Mouse (Mus musculus) stomach, postnatal 0 days (tissue): Measurements from ENCODE around the gene Ptprf. TPM values are rescaled to one million over a fixed set of nuclear protein-coding genes. Genes with fewer than 3 reads are reported as not detected.

Experiments used
- ATAC-seq: fragments of 200-750 bp; cut with Nextera tagmentation; 2 replicates; pipeline ENCODE4 v1.8.0; 2017; ENCODE audit not compliant: low FRiP score, low TSS enrichment
- DNase-seq: peaks from one replicate; pipeline ENCODE4 v3.0.0-alpha.2; 2016; ENCODE audit warnings: low spot score
- H3K27ac ChIP-seq: fragments of 300-500 bp; sonication (generic); replicated peaks from 2 replicates; pipeline ENCODE4 v1.5.1; 2014; ENCODE audit warnings: mild to moderate bottlenecking, control low read depth
- H3K27me3 ChIP-seq: fragments of 300-500 bp; sonication (generic); 2 replicates; pipeline ENCODE4 v1.6.1; 2014; ENCODE audit warnings: low read length; ENCODE audit not compliant: control insufficient read depth, insufficient read depth
- H3K36me3 ChIP-seq: fragments of 300-500 bp; sonication (generic); 2 replicates; pipeline ENCODE4 v1.6.1; 2014; ENCODE audit warnings: low read length, mixed read lengths; ENCODE audit not compliant: control insufficient read depth, insufficient read depth
- H3K4me1 ChIP-seq: fragments of 300-500 bp; sonication (generic); replicated peaks from 2 replicates; pipeline ENCODE4 v1.6.1; 2014; ENCODE audit warnings: antibody characterized with exemption; ENCODE audit not compliant: control insufficient read depth, insufficient read depth
- H3K4me2 ChIP-seq: fragments of 300-500 bp; sonication (generic); replicated peaks from 2 replicates; pipeline ENCODE4 v1.6.1; 2014; ENCODE audit warnings: low read depth, mild to moderate bottlenecking, control low read depth, moderate library complexity
- H3K4me3 ChIP-seq: fragments of 300-500 bp; sonication (generic); 2 replicates; pipeline ENCODE4 v1.5.1; 2014; ENCODE audit warnings: low read depth, low read length, control low read depth
- H3K9ac ChIP-seq: fragments of 300-500 bp; sonication (generic); 2 replicates; pipeline ENCODE4 v1.6.1; 2014; ENCODE audit warnings: mild to moderate bottlenecking, low read length, control low read depth, mixed read lengths
- H3K9me3 ChIP-seq: fragments of 300-500 bp; sonication (generic); 2 replicates; pipeline ENCODE4 v1.6.1; 2016; ENCODE audit warnings: low read length; ENCODE audit not compliant: control insufficient read depth
- CTCF ChIP-seq: IDR thresholded peaks from 2 replicates; pipeline ENCODE4 v1.5.1; 2016; ENCODE audit warnings: antibody characterized with exemption, low read depth, mild to moderate bottlenecking, moderate library complexity
- EP300 ChIP-seq: optimal IDR thresholded peaks from 2 replicates; pipeline ENCODE3; 2016; ENCODE audit warnings: antibody characterized with exemption
- WGBS: fragments of 180-500 bp; shearing (Covaris S2); extraction: QIAGEN DNeasy Blood & Tissue Kit; methylation state at CpG from one replicate; pipeline ENCODE4 v1.1.7; 2014; 5-methylcytosine and 5-hydroxymethylcytosine counted together
- polyA plus RNA-seq: library from polyadenylated mRNA; unstranded; fragments of >200 nt; fragmentation: Nextera tagmentation; extraction: Ambion mirVana; gene quantifications from 2 replicates; pipeline ENCODE4 v1.2.1, GENCODE M21; 2015

The Ptprf gene
- polyA plus RNA-seq, 1 experiment from 2014 or later = 30.1 TPM

DNA sequence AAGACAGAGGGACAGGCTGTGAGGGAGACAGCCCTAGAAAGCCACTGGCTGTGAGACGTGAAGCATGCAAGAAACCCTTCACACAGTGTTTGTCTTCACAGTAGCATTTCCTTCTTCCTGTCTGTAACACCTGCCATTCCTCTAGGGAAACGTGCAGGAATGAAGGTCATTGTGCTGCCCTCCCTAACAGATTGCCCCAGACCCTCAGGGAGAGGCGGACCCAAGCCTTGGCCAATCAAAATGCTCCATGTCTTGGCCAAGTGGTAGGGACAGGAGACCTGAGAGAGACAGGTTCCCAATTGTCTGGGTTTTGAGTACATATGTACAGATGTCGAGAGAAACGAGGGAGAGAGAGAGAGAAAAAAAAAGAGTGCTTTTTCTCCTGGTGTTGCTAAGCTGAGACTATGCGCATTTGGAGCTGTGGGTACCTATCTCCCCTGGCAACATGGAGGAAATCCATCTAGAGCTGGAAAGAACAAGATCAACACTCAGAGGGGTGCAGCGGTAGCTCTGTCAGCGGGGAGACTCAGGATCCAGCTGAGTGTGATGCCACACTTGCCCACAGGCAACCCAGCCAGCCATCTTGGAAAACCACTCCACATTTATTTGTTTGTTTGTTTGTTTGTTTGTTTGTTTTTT, 28.6 kb upstream of the Ptprf start:
- Histone ChIP-seq H3K27me3 (no peaks in the 10 kb centered on the region), H3K27ac (no peak overlapping the region), H3K36me3 (no peaks in the 10 kb centered on the region), H3K9ac (no peak overlapping the region), H3K4me2 (no peak overlapping the region), H3K4me3 (no peak overlapping the region), H3K4me1 (no peaks in the 10 kb centered on the region), H3K9me3 (no peaks in the 10 kb centered on the region)
- ATAC-seq (no peak), DNase-seq (no peak)
- 33% methylated on average over 8 of the region's 8 CpGs for WGBS
- TF ChIP-seq EP300 (no peak), CTCF (no peak)

DNA sequence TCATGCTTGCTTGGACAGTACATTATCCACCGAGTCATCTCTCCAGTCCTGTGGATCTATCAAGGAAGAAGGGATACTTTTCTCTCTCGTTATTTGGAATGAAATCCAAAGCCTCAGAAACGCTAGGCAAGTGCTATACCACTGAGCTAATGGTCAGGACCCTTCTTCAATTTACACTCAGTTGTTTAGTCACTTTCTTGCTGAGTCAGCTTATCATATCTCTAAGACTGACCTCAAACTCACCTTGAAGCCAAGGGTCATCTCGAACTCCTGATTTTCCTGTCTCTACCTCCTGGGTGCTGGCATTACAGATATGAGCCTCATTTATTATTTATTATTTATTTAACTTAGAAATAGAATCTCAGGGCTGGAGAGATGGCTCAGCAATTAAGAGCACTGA, 25.5 kb upstream of the Ptprf start:
- Histone ChIP-seq H3K36me3 (no peaks in the 10 kb centered on the region), H3K9me3 (no peaks in the 10 kb centered on the region), H3K4me3 (no peak overlapping the region), H3K27ac (no peak overlapping the region), H3K4me1 (no peaks in the 10 kb centered on the region), H3K4me2 (no peak overlapping the region), H3K9ac (no peak overlapping the region), H3K27me3 (no peaks in the 10 kb centered on the region)
- WGBS = 79% methylated on average over 4 of the region's 4 CpGs
- ATAC-seq (no peak), DNase-seq (no peak)
- TF ChIP-seq CTCF (no peak), EP300 (no peak)

DNA sequence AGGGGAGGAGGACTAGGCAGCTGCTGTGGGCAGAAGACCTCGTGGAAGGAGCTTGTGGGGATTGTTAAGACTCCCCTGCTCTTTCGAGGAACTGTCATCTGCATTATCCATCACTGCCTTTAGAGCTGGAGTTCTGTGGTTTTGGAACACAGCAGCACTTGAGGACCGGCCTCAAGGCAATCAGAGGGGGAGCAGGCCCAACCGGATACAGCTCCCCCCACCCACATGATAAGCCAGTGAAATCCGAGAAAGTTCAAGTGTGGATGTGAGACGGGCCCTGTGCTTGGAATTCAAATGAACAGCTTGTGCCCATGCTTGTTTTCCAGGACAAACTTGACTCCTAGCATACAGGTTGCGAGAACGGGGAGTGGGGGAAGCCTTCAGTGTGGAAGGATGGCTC, 24.1 kb upstream of the Ptprf start:
- Histone ChIP-seq H3K36me3 (no peaks in the 10 kb centered on the region), H3K27ac (no peak overlapping the region), H3K4me3 (no peak overlapping the region), H3K9me3 (no peaks in the 10 kb centered on the region), H3K9ac (no peak overlapping the region), H3K4me2 (no peak overlapping the region), H3K27me3 (no peaks in the 10 kb centered on the region), H3K4me1 (no peaks in the 10 kb centered on the region)
- DNase-seq (no peak), ATAC-seq (no peak)
- 25% methylated on average over 8 of the region's 8 CpGs for WGBS
- TF ChIP-seq CTCF (no peak), EP300 (no peak)

DNA sequence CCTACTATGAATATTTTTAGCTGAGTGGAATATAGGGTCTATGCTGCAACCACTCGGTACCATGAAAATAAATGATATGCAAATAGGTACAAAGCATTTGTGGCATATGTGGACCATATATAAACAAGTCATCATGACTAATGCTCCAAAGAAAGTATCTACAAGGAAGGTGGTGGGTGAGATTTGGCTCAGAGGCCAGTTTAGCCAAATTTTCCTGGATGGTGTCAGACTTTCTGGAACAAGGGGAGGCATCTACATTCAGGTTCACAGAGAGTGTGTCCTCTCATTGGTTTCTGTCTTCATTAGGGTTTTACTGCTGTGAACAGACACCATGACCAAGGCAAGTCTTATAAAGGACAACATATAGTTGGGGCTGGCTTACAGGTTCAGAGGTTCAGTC, 19.3 kb upstream of the Ptprf start:
- H3K9me3 ChIP-seq = no peaks in the 10 kb centered on the region
- DNase-seq = no peak
- TF ChIP-seq CTCF = no peak
- TF ChIP-seq EP300 = no peak
- WGBS = 84% methylated on average over 1 of the region's 1 CpGs
- H3K27ac ChIP-seq = no peak overlapping the region
- no peak overlapping the region for H3K9ac ChIP-seq
- H3K4me2 ChIP-seq = no peak overlapping the region
- no peaks in the 10 kb centered on the region for H3K27me3 ChIP-seq
- ATAC-seq = no peak
- H3K4me3 ChIP-seq = no peak overlapping the region
- no peaks in the 10 kb centered on the region for H3K4me1 ChIP-seq
- no peaks in the 10 kb centered on the region for H3K36me3 ChIP-seq

DNA sequence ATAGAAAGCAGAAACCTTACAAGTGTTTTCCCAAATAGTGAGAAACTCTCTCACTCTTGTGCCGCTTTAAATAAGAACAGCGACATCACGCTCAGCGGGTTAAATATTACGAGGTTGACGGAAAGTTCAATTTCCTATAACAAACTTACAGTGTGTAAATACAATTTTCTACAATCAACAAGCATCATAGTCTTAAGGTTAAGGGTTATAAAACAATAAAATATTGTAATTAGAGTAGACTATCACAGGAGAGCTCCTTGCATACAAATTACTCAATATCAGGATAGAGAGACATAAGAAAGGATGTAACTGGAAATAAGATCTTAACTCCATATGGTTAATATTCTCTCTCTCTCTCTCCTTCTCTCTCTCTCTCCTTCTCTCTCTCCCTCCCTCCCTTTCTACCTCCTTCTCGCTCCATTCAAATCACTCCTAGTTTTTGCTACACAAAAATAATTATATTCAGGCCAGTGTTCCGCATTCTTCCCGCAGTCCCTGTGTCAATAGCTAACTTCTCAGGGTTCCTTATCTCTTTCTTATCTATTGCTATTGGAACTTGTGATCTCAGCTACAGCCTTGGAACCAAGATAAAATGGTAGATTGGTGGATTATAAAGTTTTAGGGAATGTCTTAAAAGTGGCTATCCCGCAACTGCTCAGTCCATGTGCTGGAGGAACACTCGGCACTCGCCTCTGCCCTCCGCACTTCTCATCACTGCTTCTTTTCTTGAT, 16.5 kb upstream of the Ptprf start:
- WGBS = 86% methylated on average over 13 of the region's 13 CpGs
- H3K9me3 ChIP-seq = no peaks in the 10 kb centered on the region
- H3K27me3 ChIP-seq = no peaks in the 10 kb centered on the region
- H3K36me3 ChIP-seq = no peaks in the 10 kb centered on the region
- no peak overlapping the region for H3K9ac ChIP-seq
- H3K27ac ChIP-seq = no peak overlapping the region
- H3K4me1 ChIP-seq = peaks cover 3% of the 10 kb centered on the region; the same call in 1 of the 2 replicates
- DNase-seq (no peak), ATAC-seq (no peak)
- H3K4me2 ChIP-seq = no peak overlapping the region
- TF ChIP-seq EP300 (no peak), CTCF (no peak)
- H3K4me3 ChIP-seq = no peak overlapping the region

DNA sequence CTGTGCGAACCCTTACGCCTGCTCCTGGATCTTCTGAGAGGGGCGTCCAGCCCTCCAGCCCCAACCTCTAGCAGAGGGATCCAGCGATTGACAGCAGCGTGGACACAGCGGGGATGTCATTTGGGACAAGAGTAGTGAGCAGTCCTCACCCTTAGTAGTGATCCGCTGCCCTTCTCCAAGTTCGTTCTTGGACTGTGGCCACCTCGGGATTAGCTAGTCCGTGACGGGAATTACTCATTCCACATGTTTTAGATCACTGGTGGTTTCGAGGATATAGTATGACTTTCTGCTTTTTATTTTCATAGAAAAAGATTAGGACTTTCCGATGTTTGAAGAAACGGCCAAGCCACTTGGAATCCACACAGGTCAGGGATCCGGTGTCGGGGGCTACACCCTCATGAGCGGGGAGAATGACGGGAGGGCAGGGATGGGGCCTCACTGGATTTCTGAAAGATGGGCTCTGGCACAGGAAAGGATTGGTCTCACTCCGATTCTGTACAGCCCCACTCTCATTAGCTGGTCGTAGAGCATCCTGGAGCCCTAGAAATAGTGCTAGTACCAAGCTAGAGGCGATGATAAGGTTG, 15.0 kb upstream of the Ptprf start:
- H3K4me2 ChIP-seq = peak overlapping the region; percentile 17; the same call in 1 of the 2 replicates
- TF ChIP-seq EP300 = no peak
- no peak for DNase-seq
- no peak overlapping the region for H3K27ac ChIP-seq
- no peak overlapping the region for H3K4me3 ChIP-seq
- peaks cover 3% of the 10 kb centered on the region; the same call in 1 of the 2 replicates for H3K4me1 ChIP-seq
- H3K9ac ChIP-seq = no peak overlapping the region
- WGBS = 57% methylated on average over 21 of the region's 21 CpGs
- no peaks in the 10 kb centered on the region for H3K9me3 ChIP-seq
- no peaks in the 10 kb centered on the region for H3K36me3 ChIP-seq
- no peaks in the 10 kb centered on the region for H3K27me3 ChIP-seq
- ATAC-seq = no peak
